Mouse (Mus musculus): ENCODE results near the gene Zfp382. TPM values are rescaled to one million over a fixed set of nuclear protein-coding genes. Genes with fewer than 3 reads are reported as not detected.

Zfp382 gene
- polyA plus RNA-seq, 1 experiment from 2014 or later = 6.4 TPM

DNA sequence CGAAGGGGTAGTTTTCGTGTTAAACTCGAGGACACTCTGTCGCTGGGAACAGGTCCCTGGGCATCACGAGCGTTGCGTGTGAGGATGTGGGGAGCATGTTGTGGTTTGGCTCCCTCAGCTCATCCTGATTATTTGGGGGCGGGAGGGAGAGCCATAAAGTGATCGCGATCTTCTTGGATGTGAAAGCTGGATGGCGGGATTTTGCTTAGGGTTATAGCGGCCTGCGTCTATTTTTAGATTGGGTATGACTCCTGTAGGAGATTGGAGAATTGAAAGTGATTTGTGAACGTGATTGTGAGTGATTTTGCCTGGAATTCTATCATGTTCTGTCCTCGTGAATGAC, 417 bp downstream of the Zfp382 start:
- peak overlapping the region; percentile 87 for H3K4me2 ChIP-seq (ENCODE audit: low read length)
- H3K27ac ChIP-seq (replicated peaks in 1 of 2; ENCODE audit: control insufficient read depth in 1 of 2, insufficient read depth in 1 of 2, low read depth in 2 of 2, low read length in 2 of 2) = peak overlapping the region; percentile 40 to 84
- WGBS = 6% methylated on average over 15 of the region's 15 CpGs
- no peaks in the 10 kb centered on the region for H3K9me3 ChIP-seq (ENCODE audit: control insufficient read depth, low read length)
- H3K36me3 ChIP-seq (ENCODE audit: control insufficient read depth, insufficient read depth, low read length) = peaks cover 22% of the 10 kb centered on the region
- ATAC-seq (ENCODE audit: insufficient number of reproducible peaks, insufficient read depth, low FRiP score, low read depth) = no peak; the same call in 1 of the 2 replicates
- peaks cover 2 to 5% of the 10 kb centered on the region in 2 experiments; a peak in 2 of 4 replicates for H3K4me1 ChIP-seq (ENCODE audit: control insufficient read depth in 2 of 2, insufficient read depth in 2 of 2, low read length in 2 of 2)
- H3K4me3 ChIP-seq (ENCODE audit: control insufficient read depth in 1 of 2, insufficient read depth in 1 of 2, low read depth in 1 of 2, low read length in 2 of 2) = peak overlapping the region; percentile 80 to 81
- H3K27me3 ChIP-seq (ENCODE audit: control insufficient read depth, insufficient read depth, low read length) = no peaks in the 10 kb centered on the region
- H3K9ac ChIP-seq (ENCODE audit: low read length) = peak overlapping the region; percentile 91

DNA sequence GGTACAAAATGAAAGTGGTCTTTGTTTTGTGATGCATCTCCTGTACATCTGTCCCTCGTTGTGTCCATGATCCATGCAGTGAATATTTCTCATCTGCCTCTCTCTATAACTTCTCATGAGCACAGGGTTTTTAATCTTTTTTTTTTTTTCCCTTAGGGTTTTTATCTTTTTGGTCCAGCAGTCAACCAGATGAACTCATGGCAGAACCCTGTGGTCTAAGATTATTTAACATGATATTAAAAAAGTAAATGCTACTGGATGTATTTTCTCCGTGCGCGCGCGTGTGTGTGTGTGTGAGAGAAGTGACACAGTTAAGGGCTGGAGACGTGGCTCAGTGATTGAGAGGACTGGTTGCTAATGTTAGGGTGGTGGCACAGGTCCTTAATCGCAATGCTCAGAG, 8.2 kb downstream of the Zfp382 start:
- Histone ChIP-seq H3K27ac (replicated peaks in 1 of 2; ENCODE audit: control insufficient read depth in 1 of 2, insufficient read depth in 1 of 2, low read depth in 2 of 2, low read length in 2 of 2) (no peak overlapping the region), H3K4me2 (ENCODE audit: low read length) (no peak overlapping the region), H3K4me3 (ENCODE audit: control insufficient read depth in 1 of 2, insufficient read depth in 1 of 2, low read depth in 1 of 2, low read length in 2 of 2) (no peak overlapping the region), H3K36me3 (ENCODE audit: control insufficient read depth, insufficient read depth, low read length) (peaks cover 94% of the 10 kb centered on the region), H3K9ac (ENCODE audit: low read length) (no peak overlapping the region), H3K9me3 (ENCODE audit: control insufficient read depth, low read length) (no peaks in the 10 kb centered on the region), H3K4me1 (ENCODE audit: control insufficient read depth in 2 of 2, insufficient read depth in 2 of 2, low read length in 2 of 2) (no peaks in the 10 kb centered on the region), H3K27me3 (ENCODE audit: control insufficient read depth, insufficient read depth, low read length) (no peaks in the 10 kb centered on the region)
- no peak for ATAC-seq (ENCODE audit: insufficient number of reproducible peaks, insufficient read depth, low FRiP score, low read depth)
- WGBS = 96% methylated on average over 8 of the region's 8 CpGs

DNA sequence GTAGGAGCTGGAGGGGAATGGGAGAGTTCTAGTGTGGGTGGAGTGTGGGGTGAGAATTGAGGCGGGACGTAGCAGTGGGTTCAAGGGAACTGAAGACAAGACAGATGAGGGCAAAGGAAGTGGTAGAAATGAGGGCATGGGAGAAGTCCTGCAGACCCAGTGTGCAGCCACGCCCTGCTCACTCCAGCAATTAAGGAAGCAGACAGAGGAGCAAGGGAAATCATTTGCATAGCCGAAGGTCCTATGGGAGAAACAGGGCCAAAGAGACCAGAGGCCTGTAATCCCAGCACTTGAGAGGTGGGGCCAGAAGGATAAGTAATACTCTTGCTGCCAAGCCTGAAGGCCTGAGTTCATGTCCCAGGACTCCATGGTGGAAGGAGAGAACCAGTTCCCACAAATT, 10.7 kb downstream of the Zfp382 start:
- 90% methylated on average over 4 of the region's 4 CpGs for WGBS

DNA sequence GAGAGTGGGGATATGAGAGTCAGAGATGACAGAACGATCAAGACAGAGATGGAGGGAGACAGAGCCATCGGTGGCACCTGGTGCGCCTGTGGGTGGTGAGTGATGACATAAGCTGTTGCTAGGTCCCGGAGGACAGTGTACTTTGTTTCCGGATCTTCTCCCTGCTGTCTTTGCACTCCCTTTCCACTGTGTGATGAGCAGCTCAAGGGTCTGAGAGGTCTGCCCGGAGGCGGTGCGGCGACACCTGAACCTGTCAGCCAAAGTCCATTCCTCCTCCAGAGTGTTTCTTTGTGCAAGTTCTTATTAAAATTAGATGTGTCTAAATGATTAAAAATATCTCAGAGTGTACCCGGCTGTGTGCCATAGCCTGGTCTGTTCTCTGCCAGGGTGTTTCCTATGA, 15.1 kb downstream of the Zfp382 start:
- Histone ChIP-seq H3K4me1 (ENCODE audit: control insufficient read depth in 2 of 2, insufficient read depth in 2 of 2, low read length in 2 of 2) (no peaks in the 10 kb centered on the region), H3K27me3 (ENCODE audit: control insufficient read depth, insufficient read depth, low read length) (no peaks in the 10 kb centered on the region), H3K4me2 (ENCODE audit: low read length) (no peak overlapping the region), H3K36me3 (ENCODE audit: control insufficient read depth, insufficient read depth, low read length) (peaks cover 58% of the 10 kb centered on the region), H3K9ac (ENCODE audit: low read length) (no peak overlapping the region), H3K27ac (replicated peaks in 1 of 2; ENCODE audit: control insufficient read depth in 1 of 2, insufficient read depth in 1 of 2, low read depth in 2 of 2, low read length in 2 of 2) (no peak overlapping the region), H3K4me3 (ENCODE audit: control insufficient read depth in 1 of 2, insufficient read depth in 1 of 2, low read depth in 1 of 2, low read length in 2 of 2) (no peak overlapping the region), H3K9me3 (ENCODE audit: control insufficient read depth, low read length) (no peaks in the 10 kb centered on the region)
- 89% methylated on average over 10 of the region's 10 CpGs for WGBS
- ATAC-seq (ENCODE audit: insufficient number of reproducible peaks, insufficient read depth, low FRiP score, low read depth) = no peak

More for the DNA sequence above, 10.7 kb downstream of the Zfp382 start:
- ATAC-seq (ENCODE audit: insufficient number of reproducible peaks, insufficient read depth, low FRiP score, low read depth) = no peak
- Histone ChIP-seq H3K4me1 (ENCODE audit: control insufficient read depth in 2 of 2, insufficient read depth in 2 of 2, low read length in 2 of 2) (no peaks in the 10 kb centered on the region), H3K9me3 (ENCODE audit: control insufficient read depth, low read length) (no peaks in the 10 kb centered on the region), H3K36me3 (ENCODE audit: control insufficient read depth, insufficient read depth, low read length) (peaks cover 86% of the 10 kb centered on the region), H3K9ac (ENCODE audit: low read length) (no peak overlapping the region), H3K27ac (replicated peaks in 1 of 2; ENCODE audit: control insufficient read depth in 1 of 2, insufficient read depth in 1 of 2, low read depth in 2 of 2, low read length in 2 of 2) (no peak overlapping the region), H3K4me3 (ENCODE audit: control insufficient read depth in 1 of 2, insufficient read depth in 1 of 2, low read depth in 1 of 2, low read length in 2 of 2) (no peak overlapping the region), H3K4me2 (ENCODE audit: low read length) (no peak overlapping the region), H3K27me3 (ENCODE audit: control insufficient read depth, insufficient read depth, low read length) (no peaks in the 10 kb centered on the region)

DNA sequence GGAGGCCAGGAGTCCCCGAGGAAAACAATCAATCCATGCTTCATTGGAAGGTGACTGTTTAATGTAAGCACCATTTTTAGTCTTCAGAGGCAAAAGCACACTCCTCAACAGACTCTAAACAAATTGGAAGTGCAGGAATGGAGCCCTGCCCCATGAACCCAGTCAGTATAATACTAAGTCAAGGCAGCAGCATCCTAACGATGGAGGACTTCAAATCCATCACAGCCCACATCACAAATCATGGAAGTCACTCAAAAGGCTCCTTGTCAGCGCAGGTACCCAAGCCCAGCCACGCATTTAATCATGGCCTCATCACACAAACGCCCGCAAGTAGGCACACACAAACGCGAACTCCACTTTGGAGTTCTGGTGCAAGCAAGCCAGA, 21.4 kb downstream of the Zfp382 start:
- Histone ChIP-seq H3K36me3 (ENCODE audit: control insufficient read depth, insufficient read depth, low read length) (peaks cover 12% of the 10 kb centered on the region; the same call in 1 of the 2 replicates), H3K27ac (replicated peaks in 1 of 2; ENCODE audit: control insufficient read depth in 1 of 2, insufficient read depth in 1 of 2, low read depth in 2 of 2, low read length in 2 of 2) (peak overlapping the region; percentile 2 to 84; a peak in 3 of 4 replicates), H3K9ac (ENCODE audit: low read length) (peak overlapping the region; percentile 87), H3K4me2 (ENCODE audit: low read length) (peak overlapping the region; percentile 72), H3K4me1 (ENCODE audit: control insufficient read depth in 2 of 2, insufficient read depth in 2 of 2, low read length in 2 of 2) (peaks cover 0 to 2% of the 10 kb centered on the region in 2 experiments; a peak in 1 of 4 replicates), H3K9me3 (ENCODE audit: control insufficient read depth, low read length) (no peaks in the 10 kb centered on the region), H3K27me3 (ENCODE audit: control insufficient read depth, insufficient read depth, low read length) (no peaks in the 10 kb centered on the region), H3K4me3 (ENCODE audit: control insufficient read depth in 1 of 2, insufficient read depth in 1 of 2, low read depth in 1 of 2, low read length in 2 of 2) (peak overlapping the region; percentile 65 to 74)
- 21% methylated on average over 8 of the region's 8 CpGs for WGBS
- no peak for ATAC-seq (ENCODE audit: insufficient number of reproducible peaks, insufficient read depth, low FRiP score, low read depth)

DNA sequence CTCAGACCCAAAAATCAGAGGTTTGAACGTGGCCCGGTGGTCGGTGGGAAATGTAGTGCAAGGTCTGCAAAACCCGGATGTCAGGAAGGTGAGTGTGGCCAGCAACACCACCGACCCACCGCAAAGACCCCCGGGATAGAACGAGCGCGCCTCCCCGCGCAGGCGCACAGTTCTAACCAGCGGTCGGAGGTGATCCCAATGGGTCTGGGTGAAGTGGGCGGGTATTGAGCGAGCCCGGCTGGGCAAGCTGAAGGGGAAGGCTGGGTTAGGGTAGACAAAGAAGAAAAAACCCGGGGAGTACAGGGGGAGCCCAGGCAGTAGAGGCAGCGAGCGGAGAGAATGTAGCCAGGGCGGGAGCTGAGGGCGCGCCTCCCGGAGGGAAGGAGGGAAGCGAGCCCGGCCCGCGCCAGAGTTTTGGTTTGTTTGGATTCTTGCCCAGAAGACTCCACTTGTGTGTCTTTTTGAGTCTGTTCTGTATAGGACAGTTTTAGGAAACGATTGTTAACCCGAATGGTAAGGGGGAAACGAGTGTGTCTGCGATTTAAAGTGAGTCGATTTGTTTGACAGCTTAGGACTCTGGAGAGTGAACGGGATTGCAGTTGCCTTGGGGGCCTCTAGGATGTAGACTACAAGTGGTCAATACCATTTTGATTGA, 21.9 kb downstream of the Zfp382 start:
- WGBS = 3% methylated on average over 35 of the region's 35 CpGs
- Histone ChIP-seq H3K36me3 (ENCODE audit: control insufficient read depth, insufficient read depth, low read length) (peaks cover 7% of the 10 kb centered on the region; the same call in 1 of the 2 replicates), H3K27ac (replicated peaks in 1 of 2; ENCODE audit: control insufficient read depth in 1 of 2, insufficient read depth in 1 of 2, low read depth in 2 of 2, low read length in 2 of 2) (peak overlapping the region; percentile 78 to 84), H3K9me3 (ENCODE audit: control insufficient read depth, low read length) (peaks cover 1% of the 10 kb centered on the region), H3K27me3 (ENCODE audit: control insufficient read depth, insufficient read depth, low read length) (no peaks in the 10 kb centered on the region), H3K4me2 (ENCODE audit: low read length) (peak overlapping the region; percentile 72), H3K4me1 (ENCODE audit: control insufficient read depth in 2 of 2, insufficient read depth in 2 of 2, low read length in 2 of 2) (peaks cover 0 to 2% of the 10 kb centered on the region in 2 experiments; a peak in 1 of 4 replicates), H3K9ac (ENCODE audit: low read length) (peak overlapping the region; percentile 87), H3K4me3 (ENCODE audit: control insufficient read depth in 1 of 2, insufficient read depth in 1 of 2, low read depth in 1 of 2, low read length in 2 of 2) (peak overlapping the region; percentile 65 to 74)
- ATAC-seq (ENCODE audit: insufficient number of reproducible peaks, insufficient read depth, low FRiP score, low read depth) = peak; percentile 96

DNA sequence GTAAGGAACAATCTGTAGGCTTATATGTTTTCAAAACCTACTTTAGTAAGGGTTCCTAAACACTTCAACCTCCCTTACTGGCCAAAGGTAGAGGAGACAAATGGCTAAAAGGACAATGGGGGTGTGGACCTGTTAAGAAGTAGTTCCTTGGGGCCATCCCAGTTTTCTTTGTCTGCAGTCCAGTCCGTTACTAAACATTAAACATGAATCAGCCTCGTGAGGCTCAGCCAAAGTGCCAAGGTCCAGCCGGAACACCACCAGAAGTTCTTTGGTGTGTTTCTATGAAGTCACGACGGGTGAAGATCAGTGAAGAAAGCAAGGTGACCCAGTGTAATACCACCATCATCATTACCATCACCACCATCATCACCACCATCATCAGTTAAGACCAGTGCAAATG, 25.3 kb downstream of the Zfp382 start:
- no peak overlapping the region for H3K9ac ChIP-seq (ENCODE audit: low read length)
- no peaks in the 10 kb centered on the region for H3K27me3 ChIP-seq (ENCODE audit: control insufficient read depth, insufficient read depth, low read length)
- H3K27ac ChIP-seq (replicated peaks in 1 of 2; ENCODE audit: control insufficient read depth in 1 of 2, insufficient read depth in 1 of 2, low read depth in 2 of 2, low read length in 2 of 2) = no peak overlapping the region
- H3K4me1 ChIP-seq (ENCODE audit: control insufficient read depth in 2 of 2, insufficient read depth in 2 of 2, low read length in 2 of 2) = peaks cover 0 to 2% of the 10 kb centered on the region in 2 experiments; a peak in 1 of 4 replicates
- no peak for ATAC-seq (ENCODE audit: insufficient number of reproducible peaks, insufficient read depth, low FRiP score, low read depth)
- 91% methylated on average over 5 of the region's 5 CpGs for WGBS
- no peak overlapping the region for H3K4me3 ChIP-seq (ENCODE audit: control insufficient read depth in 1 of 2, insufficient read depth in 1 of 2, low read depth in 1 of 2, low read length in 2 of 2)
- no peak overlapping the region for H3K4me2 ChIP-seq (ENCODE audit: low read length)
- peaks cover 30% of the 10 kb centered on the region for H3K9me3 ChIP-seq (ENCODE audit: control insufficient read depth, low read length)
- no peaks in the 10 kb centered on the region for H3K36me3 ChIP-seq (ENCODE audit: control insufficient read depth, insufficient read depth, low read length)

DNA sequence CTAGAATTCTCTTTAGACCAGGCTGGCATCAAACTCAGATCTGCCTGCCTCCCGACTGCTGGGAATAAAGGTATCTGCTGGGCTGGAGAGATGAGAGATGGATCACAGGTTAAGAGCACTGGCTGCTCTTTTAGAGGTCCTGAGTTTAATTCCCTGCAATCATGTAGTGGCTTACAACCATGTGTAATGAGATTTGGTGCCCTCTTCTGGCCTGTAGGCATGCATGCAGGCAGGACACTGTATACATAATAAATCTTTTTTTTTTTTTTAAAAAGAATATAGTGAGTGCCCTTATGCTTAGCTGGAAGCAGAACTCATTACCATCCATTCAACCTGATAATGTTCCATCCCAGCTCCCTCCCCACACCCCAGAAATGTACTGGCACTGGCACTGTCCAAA, 32.3 kb downstream of the Zfp382 start:
- Histone ChIP-seq H3K4me1 (ENCODE audit: control insufficient read depth in 2 of 2, insufficient read depth in 2 of 2, low read length in 2 of 2) (no peaks in the 10 kb centered on the region), H3K27ac (replicated peaks in 1 of 2; ENCODE audit: control insufficient read depth in 1 of 2, insufficient read depth in 1 of 2, low read depth in 2 of 2, low read length in 2 of 2) (no peak overlapping the region), H3K9me3 (ENCODE audit: control insufficient read depth, low read length) (peaks cover 74% of the 10 kb centered on the region), H3K27me3 (ENCODE audit: control insufficient read depth, insufficient read depth, low read length) (no peaks in the 10 kb centered on the region), H3K36me3 (ENCODE audit: control insufficient read depth, insufficient read depth, low read length) (peaks cover 41% of the 10 kb centered on the region), H3K4me3 (ENCODE audit: control insufficient read depth in 1 of 2, insufficient read depth in 1 of 2, low read depth in 1 of 2, low read length in 2 of 2) (no peak overlapping the region), H3K9ac (ENCODE audit: low read length) (no peak overlapping the region), H3K4me2 (ENCODE audit: low read length) (no peak overlapping the region)
- ATAC-seq (ENCODE audit: insufficient number of reproducible peaks, insufficient read depth, low FRiP score, low read depth) = no peak
- 96% methylated on average over 1 of the region's 1 CpGs for WGBS
